Comparison of ENCODE assay signal across 15 mouse cellular contexts in the genomic region with DNA sequence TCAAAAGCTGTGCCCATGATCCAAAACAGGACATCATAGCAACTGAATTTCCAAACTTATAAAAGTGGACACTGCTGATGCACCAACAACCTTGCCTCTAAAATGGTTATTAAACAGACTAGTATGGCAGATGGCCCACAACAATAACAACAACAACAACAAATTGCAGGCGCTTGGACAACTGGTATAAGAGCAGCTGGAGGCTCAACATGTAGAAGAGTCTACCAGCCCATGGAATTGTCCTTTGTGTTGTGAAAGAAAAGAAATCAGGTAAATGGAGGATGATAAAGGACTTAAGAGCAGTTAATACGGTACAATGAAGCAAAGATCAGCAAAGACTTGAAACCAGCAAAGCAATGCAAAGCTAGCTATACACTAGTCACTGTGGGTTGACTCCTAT. TPM values are rescaled to one million over a fixed set of nuclear protein-coding genes. Genes with fewer than 3 reads are reported as not detected.
DNase-seq lines count a peak whose midpoint lies in the region; ATAC-seq lines count a peak whose summit lies in the region.
"Had no signal": no experiment of that assay in that cellular context is flagged by ENCODE, and none has a peak within 500 bp of the region (broad histone marks: within the 10 kb centered on the region; RNA-seq: fewer than 3 reads in every experiment).

No protein-coding gene starts in this region.

- no peak for ATAC-seq in heart, embryonic 14.5 days (ENCODE audit: insufficient number of reproducible peaks, insufficient read depth, low FRiP score, low read depth)
- no peak for ATAC-seq in heart, embryonic 12.5 days (ENCODE audit: insufficient number of reproducible peaks, low FRiP score)
- ATAC-seq in embryonic facial prominence, embryonic 13.5 days (ENCODE audit: insufficient number of reproducible peaks, insufficient read depth, low FRiP score, low TSS enrichment, low read depth): no peak
- no peak for ATAC-seq in hindbrain, embryonic 15.5 days (ENCODE audit: low FRiP score, low read depth)
- no peak for ATAC-seq in midbrain, embryonic 15.5 days (replicated peaks)
- no peak for ATAC-seq in megakaryocyte-erythroid progenitor cell, adult 5-6 weeks (replicated peaks; ENCODE audit: low FRiP score, low TSS enrichment, poor library complexity, severe bottlenecking)

- no peak overlapping the region for H3K27ac ChIP-seq in heart, embryonic 14.5 days (replicated peaks in 1 of 2; ENCODE audit: control insufficient read depth in 1 of 2, insufficient read depth in 1 of 2, low read depth in 2 of 2, low read length in 2 of 2)
- H3K27ac ChIP-seq in heart, embryonic 12.5 days (ENCODE audit: poor library complexity, severe bottlenecking): no peak overlapping the region
- no peak overlapping the region for H3K27ac ChIP-seq in embryonic facial prominence, embryonic 13.5 days
- H3K27ac ChIP-seq in hindbrain, embryonic 15.5 days (replicated peaks): no peak overlapping the region
- H3K27ac ChIP-seq in midbrain, embryonic 15.5 days: no peak overlapping the region

- no peaks in the 10 kb centered on the region for H3K27me3 ChIP-seq in heart, embryonic 14.5 days (ENCODE audit: control insufficient read depth, insufficient read depth, low read length)
- no peaks in the 10 kb centered on the region for H3K27me3 ChIP-seq in heart, embryonic 12.5 days (replicated peaks)
- H3K27me3 ChIP-seq in embryonic facial prominence, embryonic 13.5 days: no peaks in the 10 kb centered on the region
- no peaks in the 10 kb centered on the region for H3K27me3 ChIP-seq in hindbrain, embryonic 15.5 days
- no peaks in the 10 kb centered on the region for H3K27me3 ChIP-seq in midbrain, embryonic 15.5 days (replicated peaks)

- H3K4me2 ChIP-seq in heart, embryonic 14.5 days (ENCODE audit: low read length): peak overlapping the region; percentile 92; the same call in 1 of the 2 replicates
- H3K4me2 ChIP-seq in heart, embryonic 12.5 days: no peak overlapping the region
- peak overlapping the region; percentile 83 for H3K4me2 ChIP-seq in embryonic facial prominence, embryonic 13.5 days
- H3K4me2 ChIP-seq in hindbrain, embryonic 15.5 days: peak overlapping the region; percentile 75
- peak overlapping the region; percentile 69 for H3K4me2 ChIP-seq in midbrain, embryonic 15.5 days

- H3K9ac ChIP-seq in heart, embryonic 14.5 days (ENCODE audit: low read length): no peak overlapping the region
- H3K9ac ChIP-seq in heart, embryonic 12.5 days: no peak overlapping the region
- no peak overlapping the region for H3K9ac ChIP-seq in embryonic facial prominence, embryonic 13.5 days
- no peak overlapping the region for H3K9ac ChIP-seq in hindbrain, embryonic 15.5 days
- no peak overlapping the region; the same call in 1 of the 2 replicates for H3K9ac ChIP-seq in midbrain, embryonic 15.5 days

- no peak for DNase-seq in adrenal gland, adult 2 months
- no peak for DNase-seq in urinary bladder, postnatal 4 days (ENCODE audit: low spot score in 2 of 2)
- DNase-seq: adrenal gland, postnatal 25 days; cerebellum, adult 18-20 months; gastrocnemius, postnatal 36 days; heart, postnatal 4 days; kidney, postnatal 10 days; lung, postnatal 36 days; thymus, postnatal 4 days had no signal

- H3K9me3 ChIP-seq in heart, embryonic 14.5 days (ENCODE audit: control insufficient read depth, low read length): no peaks in the 10 kb centered on the region
- H3K9me3 ChIP-seq in heart, embryonic 12.5 days (replicated peaks): no peaks in the 10 kb centered on the region
- no peaks in the 10 kb centered on the region for H3K9me3 ChIP-seq in embryonic facial prominence, embryonic 13.5 days
- H3K9me3 ChIP-seq in hindbrain, embryonic 15.5 days: 0 out of 2 replicates have a peak, but pooled peaks cover 5% of the 10 kb centered on the region
- no peaks in the 10 kb centered on the region; the same call in 1 of the 2 replicates for H3K9me3 ChIP-seq in midbrain, embryonic 15.5 days

- H3K4me3 ChIP-seq in heart, embryonic 14.5 days (ENCODE audit: control insufficient read depth in 1 of 2, insufficient read depth in 1 of 2, low read depth in 1 of 2, low read length in 2 of 2): no peak overlapping the region
- no peak overlapping the region for H3K4me3 ChIP-seq in heart, embryonic 12.5 days
- no peak overlapping the region; the same call in 1 of the 2 replicates for H3K4me3 ChIP-seq in embryonic facial prominence, embryonic 13.5 days
- H3K4me3 ChIP-seq in hindbrain, embryonic 15.5 days: peak overlapping the region; percentile 67; the same call in 1 of the 2 replicates
- peak overlapping the region; percentile 73 for H3K4me3 ChIP-seq in midbrain, embryonic 15.5 days

- H3K36me3 ChIP-seq in heart, embryonic 14.5 days (ENCODE audit: control insufficient read depth, insufficient read depth, low read length): no peaks in the 10 kb centered on the region
- 0 out of 2 replicates have a peak, but pooled peaks cover 6% of the 10 kb centered on the region for H3K36me3 ChIP-seq in heart, embryonic 12.5 days
- H3K36me3 ChIP-seq in embryonic facial prominence, embryonic 13.5 days: peaks cover 6% of the 10 kb centered on the region; the same call in 1 of the 2 replicates
- H3K36me3 ChIP-seq in hindbrain, embryonic 15.5 days: peaks cover 3% of the 10 kb centered on the region; the same call in 1 of the 2 replicates
- no peaks in the 10 kb centered on the region for H3K36me3 ChIP-seq in midbrain, embryonic 15.5 days (replicated peaks)

- H3K4me1 ChIP-seq in heart, embryonic 14.5 days (ENCODE audit: control insufficient read depth in 2 of 2, insufficient read depth in 2 of 2, low read length in 2 of 2): peaks cover 3 to 25% of the 10 kb centered on the region in 2 experiments
- H3K4me1 ChIP-seq in heart, embryonic 12.5 days (replicated peaks): peaks cover 28% of the 10 kb centered on the region
- H3K4me1 ChIP-seq in embryonic facial prominence, embryonic 13.5 days: peaks cover 35% of the 10 kb centered on the region
- H3K4me1 ChIP-seq in hindbrain, embryonic 15.5 days (replicated peaks): peaks cover 38% of the 10 kb centered on the region
- peaks cover 35% of the 10 kb centered on the region for H3K4me1 ChIP-seq in midbrain, embryonic 15.5 days

- whole genome bisulfite sequencing in heart, embryonic 14.5 days: 96% methylated on average over 2 of the region's 2 CpGs
- 83% methylated on average over 2 of the region's 2 CpGs for WGBS in heart, embryonic 12.5 days
- 94% methylated on average over 2 of the region's 2 CpGs for WGBS in embryonic facial prominence, embryonic 13.5 days
- 96% methylated on average over 2 of the region's 2 CpGs for WGBS in hindbrain, embryonic 15.5 days
- WGBS in midbrain, embryonic 15.5 days: 89% methylated on average over 2 of the region's 2 CpGs

RNA-seq across cellular contexts. Expression of a gene that starts 1.5 kb away (rescaled TPM):
- 10.4 and 12.0 TPM in 2 replicates for polyA plus RNA-seq in heart, embryonic 14.5 days (2014; fragmentation: Nextera tagmentation; extraction: Ambion mirVana)
- polyA plus RNA-seq in heart, embryonic 12.5 days (2016; fragmentation: Nextera tagmentation; extraction: Ambion mirVana): 10.9 and 11.4 TPM in 2 replicates
- 17.3 and 18.1 TPM in 2 replicates for polyA plus RNA-seq in embryonic facial prominence, embryonic 13.5 days (2015; fragmentation: Nextera tagmentation; extraction: Ambion mirVana)
- 23.5 and 24.1 TPM in 2 replicates for polyA plus RNA-seq in hindbrain, embryonic 15.5 days (2015; fragmentation: Nextera tagmentation; extraction: Ambion mirVana)
- 29.2 and 30.1 TPM in 2 replicates for polyA plus RNA-seq in midbrain, embryonic 15.5 days (2015; fragmentation: Nextera tagmentation; extraction: Ambion mirVana)
- total RNA-seq in megakaryocyte-erythroid progenitor cell, adult 5-6 weeks (2014; fragmentation: Nextera tagmentation): 4.0 and 7.6 TPM in 2 replicates
- 10.4 and 12.2 TPM in 2 replicates for total RNA-seq in megakaryocyte-erythroid progenitor cell, adult 5-6 weeks (2017)
- 10 to 100 TPM; 14.4 to 15.8 TPM for total RNA-seq in adrenal gland, adult 2 months (2021)
- 0.58 and 0.71 TPM in 2 replicates for polyA plus RNA-seq in adrenal gland, adult 2 months (2012; rRNA removed)

RNA-seq across cellular contexts. Expression of a gene that starts 30.6 kb away (rescaled TPM):
- polyA plus RNA-seq in heart, embryonic 14.5 days (2014; fragmentation: Nextera tagmentation; extraction: Ambion mirVana): 6.5 and 6.6 TPM in 2 replicates
- 4.4 and 4.5 TPM in 2 replicates for polyA plus RNA-seq in heart, embryonic 12.5 days (2016; fragmentation: Nextera tagmentation; extraction: Ambion mirVana)
- polyA plus RNA-seq in embryonic facial prominence, embryonic 13.5 days (2015; fragmentation: Nextera tagmentation; extraction: Ambion mirVana): 10.8 and 11.7 TPM in 2 replicates
- polyA plus RNA-seq in hindbrain, embryonic 15.5 days (2015; fragmentation: Nextera tagmentation; extraction: Ambion mirVana): 12.0 and 12.7 TPM in 2 replicates
- polyA plus RNA-seq in midbrain, embryonic 15.5 days (2015; fragmentation: Nextera tagmentation; extraction: Ambion mirVana): 15.4 TPM in 2 replicates
- 1.4 TPM in 1 of 2 replicates, not detected in the other for total RNA-seq in megakaryocyte-erythroid progenitor cell, adult 5-6 weeks (2014; fragmentation: Nextera tagmentation)
- 0.50 and 0.56 TPM in 2 replicates for total RNA-seq in megakaryocyte-erythroid progenitor cell, adult 5-6 weeks (2017)
- total RNA-seq in adrenal gland, adult 2 months (2021): 1 to 10 TPM; 2.1 to 3.9 TPM
- polyA plus RNA-seq in adrenal gland, adult 2 months (2012; rRNA removed): 2.4 and 2.5 TPM in 2 replicates

RNA-seq across cellular contexts. Expression of a gene that starts 39.1 kb away (rescaled TPM):
- polyA plus RNA-seq in heart, embryonic 14.5 days (2014; fragmentation: Nextera tagmentation; extraction: Ambion mirVana): 1.8 and 2.3 TPM in 2 replicates
- 2.7 and 3.0 TPM in 2 replicates for polyA plus RNA-seq in heart, embryonic 12.5 days (2016; fragmentation: Nextera tagmentation; extraction: Ambion mirVana)
- polyA plus RNA-seq in embryonic facial prominence, embryonic 13.5 days (2015; fragmentation: Nextera tagmentation; extraction: Ambion mirVana): 6.3 and 7.4 TPM in 2 replicates
- polyA plus RNA-seq in hindbrain, embryonic 15.5 days (2015; fragmentation: Nextera tagmentation; extraction: Ambion mirVana): 13.4 and 14.4 TPM in 2 replicates
- 15.3 and 16.1 TPM in 2 replicates for polyA plus RNA-seq in midbrain, embryonic 15.5 days (2015; fragmentation: Nextera tagmentation; extraction: Ambion mirVana)
- total RNA-seq in megakaryocyte-erythroid progenitor cell, adult 5-6 weeks (2014; fragmentation: Nextera tagmentation): 4.6 TPM in 2 replicates
- total RNA-seq in megakaryocyte-erythroid progenitor cell, adult 5-6 weeks (2017): 8.2 and 10.7 TPM in 2 replicates
- total RNA-seq in adrenal gland, adult 2 months (2021): 1 to 10 TPM in 1 of 2 experiments, under 1 TPM in 1; 0.61 to 1.0 TPM
- polyA plus RNA-seq in adrenal gland, adult 2 months (2012; rRNA removed): 0.03 and 0.15 TPM in 2 replicates

RNA-seq across cellular contexts. Expression of a gene that starts 45.4 kb away (rescaled TPM):
- polyA plus RNA-seq in heart, embryonic 14.5 days (2014; fragmentation: Nextera tagmentation; extraction: Ambion mirVana): 3.8 and 4.0 TPM in 2 replicates
- 4.4 and 4.6 TPM in 2 replicates for polyA plus RNA-seq in heart, embryonic 12.5 days (2016; fragmentation: Nextera tagmentation; extraction: Ambion mirVana)
- 9.3 and 11.7 TPM in 2 replicates for polyA plus RNA-seq in embryonic facial prominence, embryonic 13.5 days (2015; fragmentation: Nextera tagmentation; extraction: Ambion mirVana)
- polyA plus RNA-seq in hindbrain, embryonic 15.5 days (2015; fragmentation: Nextera tagmentation; extraction: Ambion mirVana): 18.3 and 22.3 TPM in 2 replicates
- polyA plus RNA-seq in midbrain, embryonic 15.5 days (2015; fragmentation: Nextera tagmentation; extraction: Ambion mirVana): 22.4 and 24.4 TPM in 2 replicates
- total RNA-seq in megakaryocyte-erythroid progenitor cell, adult 5-6 weeks (2014; fragmentation: Nextera tagmentation): 3.2 and 5.3 TPM in 2 replicates
- 2.6 and 3.5 TPM in 2 replicates for total RNA-seq in megakaryocyte-erythroid progenitor cell, adult 5-6 weeks (2017)
- 1 to 10 TPM; 5.2 to 5.8 TPM for total RNA-seq in adrenal gland, adult 2 months (2021)
- polyA plus RNA-seq in adrenal gland, adult 2 months (2012; rRNA removed): 0.29 and 0.57 TPM in 2 replicates

RNA-seq across cellular contexts. Expression of a gene that starts 46.0 kb away (rescaled TPM):
- 9.4 and 10.0 TPM in 2 replicates for polyA plus RNA-seq in heart, embryonic 14.5 days (2014; fragmentation: Nextera tagmentation; extraction: Ambion mirVana)
- polyA plus RNA-seq in heart, embryonic 12.5 days (2016; fragmentation: Nextera tagmentation; extraction: Ambion mirVana): 10.5 and 10.6 TPM in 2 replicates
- 12.8 and 16.3 TPM in 2 replicates for polyA plus RNA-seq in embryonic facial prominence, embryonic 13.5 days (2015; fragmentation: Nextera tagmentation; extraction: Ambion mirVana)
- polyA plus RNA-seq in hindbrain, embryonic 15.5 days (2015; fragmentation: Nextera tagmentation; extraction: Ambion mirVana): 13.8 and 14.6 TPM in 2 replicates
- polyA plus RNA-seq in midbrain, embryonic 15.5 days (2015; fragmentation: Nextera tagmentation; extraction: Ambion mirVana): 16.7 and 18.3 TPM in 2 replicates
- 14.6 and 16.4 TPM in 2 replicates for total RNA-seq in megakaryocyte-erythroid progenitor cell, adult 5-6 weeks (2014; fragmentation: Nextera tagmentation)
- total RNA-seq in megakaryocyte-erythroid progenitor cell, adult 5-6 weeks (2017): 17.8 and 19.6 TPM in 2 replicates
- 10 to 100 TPM; 13.3 to 15.0 TPM for total RNA-seq in adrenal gland, adult 2 months (2021)
- polyA plus RNA-seq in adrenal gland, adult 2 months (2012; rRNA removed): 0.87 and 1.4 TPM in 2 replicates

Comparison
In these comparisons a context has a peak if more than half of its experiments do, and no peak if none do; other contexts are left out.
1. H3K4me3 ChIP-seq: peak in hindbrain, embryonic 15.5 days (single experiment) and midbrain, embryonic 15.5 days (single experiment); none in heart, embryonic 14.5 days (0 of 2), heart, embryonic 12.5 days (single experiment) and embryonic facial prominence, embryonic 13.5 days (single experiment).